Mouse (Mus musculus) layer of hippocampus, adult 9-10 months (tissue): Measurements from ENCODE around the gene Gm20388.
A peak's percentile ranks its signal among the peaks of the same experiment; 100 is the strongest.
"Not testable (repeated sequence)": the region's sequence is repeated elsewhere in the genome, so short reads cannot be mapped to it uniquely, and the experiment has no call there.

Experiments used
- DNase-seq: peaks from one replicate; pipeline ENCODE4 v3.0.0; 2022; ENCODE audit warnings: low spot score

Gene Gm20388

GRCm38 (mm10) chr8:121573275-121573674 lies 1662.6 kb downstream of the Gm20388 start:
- DNase-seq = no peak

DNA sequence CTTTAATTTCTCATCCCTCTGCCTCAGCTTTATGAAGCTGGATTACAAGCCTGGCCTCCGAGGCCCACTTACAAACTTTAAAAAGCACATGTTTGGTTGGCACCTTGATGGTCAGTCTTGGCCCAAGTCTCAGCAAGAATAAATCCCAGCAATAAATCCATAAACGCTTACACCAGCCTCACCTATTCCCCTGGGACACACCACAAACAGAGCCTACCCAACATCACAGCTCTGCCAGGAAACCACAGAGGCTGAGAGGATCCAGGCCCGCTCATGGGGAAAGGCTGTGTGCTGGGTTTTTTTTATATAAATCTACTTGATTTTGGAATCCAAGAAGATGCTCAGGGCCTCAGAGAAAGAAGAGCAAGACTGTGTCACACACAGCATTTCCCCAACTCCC lies 1665.0 kb downstream of the Gm20388 start:
- DNase-seq = no peak

DNA sequence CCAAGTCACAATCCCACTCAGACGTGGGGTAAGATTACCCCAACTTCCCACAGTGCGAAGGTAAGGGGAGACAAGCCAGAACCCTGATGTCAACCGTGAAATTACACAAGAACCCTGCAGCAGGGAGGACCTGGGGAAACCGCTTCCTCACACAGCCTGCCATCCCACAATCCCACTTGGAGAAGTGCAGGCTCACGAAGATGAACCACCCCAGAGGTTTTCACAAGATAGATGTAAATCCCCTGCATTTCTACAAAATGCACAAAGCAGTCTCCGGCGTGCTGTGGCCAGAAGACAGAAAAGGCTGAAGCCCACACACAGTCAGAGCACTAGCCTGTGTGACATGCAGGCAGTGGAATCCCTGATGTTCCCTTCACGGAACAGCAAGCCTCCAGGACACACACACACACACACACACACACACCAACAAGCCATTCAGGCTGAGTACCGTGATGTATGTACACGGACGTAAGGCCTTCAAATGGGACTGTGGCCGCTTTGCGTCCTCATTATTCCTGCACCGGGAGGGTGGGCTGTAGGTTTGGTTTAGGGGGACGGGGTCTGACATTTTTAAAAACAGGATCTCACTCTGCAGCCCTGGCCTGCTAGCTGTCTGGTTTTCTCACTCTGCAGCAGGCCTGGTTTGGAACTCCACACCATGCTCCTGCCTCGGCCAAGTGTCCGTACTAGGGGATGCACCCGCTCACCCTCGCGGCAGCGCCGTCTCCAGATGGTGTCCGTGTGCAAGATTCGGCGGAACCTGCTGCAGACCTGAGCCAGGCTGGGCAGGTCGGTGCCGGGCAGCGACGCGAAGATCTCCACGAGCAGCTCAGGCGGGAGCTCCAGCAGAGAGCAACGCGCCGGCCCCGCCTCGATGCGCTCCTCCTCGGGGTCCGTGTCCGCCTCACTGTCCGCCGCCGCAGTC lies 1667.4 kb downstream of the Gm20388 start:
- no peak for DNase-seq

DNA sequence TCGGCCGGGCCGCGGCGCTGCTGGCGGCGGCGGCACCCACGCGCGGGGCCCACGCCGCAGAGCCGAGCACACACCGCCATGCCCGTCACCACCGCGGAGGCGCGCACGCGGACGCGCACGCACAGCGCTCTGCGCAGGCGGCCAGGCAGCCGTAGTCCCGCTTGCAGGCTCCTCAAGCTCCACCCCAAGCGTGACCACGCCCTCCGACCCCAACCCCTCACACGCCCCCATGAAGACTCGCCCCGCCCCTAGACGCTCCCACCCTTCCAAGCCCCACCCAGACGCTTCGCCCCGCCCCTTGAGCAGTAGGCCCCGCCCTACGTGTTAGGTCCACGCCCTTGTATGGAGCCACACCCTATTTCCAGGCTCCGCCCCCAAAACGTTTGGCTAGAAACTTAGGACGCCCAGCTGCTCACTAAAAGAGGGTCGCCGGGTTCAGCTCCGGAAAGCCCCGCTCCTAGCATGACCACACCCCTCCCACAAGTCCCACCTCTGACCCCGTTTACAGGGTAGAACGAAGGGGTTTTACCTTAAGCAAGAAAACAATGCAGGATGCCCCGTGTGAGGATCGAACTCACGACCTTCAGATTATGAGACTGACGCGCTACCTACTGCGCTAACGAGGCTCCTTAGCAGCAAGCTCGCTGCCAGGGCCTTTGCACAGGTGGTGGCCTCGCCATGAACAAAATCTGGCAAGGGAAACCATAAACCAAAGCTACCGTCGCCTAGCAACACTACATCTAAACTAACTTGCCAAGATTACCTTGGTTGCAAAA lies 1668.2 kb downstream of the Gm20388 start, which contains the start of gene Fbxo31:
Gene Fbxo31 (minus strand): TSS at position 131 of the 776 bp plus-strand sequence.
- DNase-seq = peak; percentile 92

- DNase-seq = no peak
Observed at GRCm38 (mm10) chr8:121580465-121580864, 1669.8 kb downstream of the Gm20388 start.

DNA sequence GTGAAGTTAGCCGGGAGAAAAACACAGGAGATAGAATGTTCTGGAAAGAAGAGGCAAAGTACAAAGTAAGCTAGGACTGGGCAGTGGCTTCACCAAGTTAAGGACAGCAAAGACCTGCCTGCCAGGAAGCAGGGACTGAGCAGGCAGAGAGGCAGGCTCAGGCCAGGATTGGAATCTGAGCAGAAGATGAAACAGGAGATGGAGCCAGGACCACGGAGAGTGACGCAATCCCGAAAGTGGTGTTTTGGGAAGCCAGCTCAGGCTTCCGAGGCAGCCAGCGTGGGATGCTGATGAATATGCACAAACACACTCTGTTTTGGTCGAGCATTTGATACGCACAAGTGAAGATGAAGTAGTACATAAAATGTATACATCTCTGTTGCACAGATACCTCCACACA lies 1673.0 kb downstream of the Gm20388 start:
- no peak for DNase-seq

- no peak for DNase-seq
Observed at GRCm38 (mm10) chr8:121584730-121585129, 1674.1 kb downstream of the Gm20388 start.

- peak; percentile 97 for DNase-seq
Observed at GRCm38 (mm10) chr8:121585159-121585825, 1674.7 kb downstream of the Gm20388 start.

- DNase-seq = no peak
Observed at GRCm38 (mm10) chr8:121588750-121589149, 1678.1 kb downstream of the Gm20388 start.

DNA sequence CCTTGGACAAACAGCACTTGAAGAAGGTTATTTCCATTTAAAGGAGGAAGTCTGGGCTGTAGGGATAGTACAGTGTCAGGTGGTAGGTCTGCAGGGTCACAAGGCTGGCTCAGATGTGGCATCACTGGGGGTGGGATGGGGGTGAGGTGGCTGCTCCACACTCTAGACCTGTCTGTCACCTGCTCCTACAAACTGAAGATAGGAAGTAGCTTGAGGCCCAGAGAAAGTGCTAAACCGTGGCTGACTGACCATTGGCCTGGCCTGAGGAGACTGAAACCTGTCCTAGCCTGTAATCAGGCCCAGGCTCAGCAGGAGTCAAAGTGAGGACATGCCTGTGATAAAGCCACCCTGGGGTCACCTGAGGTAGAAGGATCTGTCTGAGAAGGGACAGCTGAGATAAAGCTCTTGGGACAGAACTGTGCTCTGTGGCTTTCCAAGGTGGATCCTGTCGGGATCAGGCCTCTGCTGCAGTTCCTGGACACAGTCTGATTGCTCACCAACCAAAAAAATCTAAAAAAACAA lies 1678.6 kb downstream of the Gm20388 start:
- no peak for DNase-seq

GRCm38 (mm10) chr8:121590203-121591177 lies 1679.8 kb downstream of the Gm20388 start, which contains the start of gene Map1lc3b:
TSS of gene Map1lc3b (plus strand) at chr8:121590361.
- peak; percentile 91 for DNase-seq

- no peak for DNase-seq
Observed at GRCm38 (mm10) chr8:121591178-121592066, 1680.8 kb downstream of the Gm20388 start.

GRCm38 (mm10) chr8:121593293-121593692 lies 1682.7 kb downstream of the Gm20388 start:
- DNase-seq = no peak

- no peak for DNase-seq
Observed at GRCm38 (mm10) chr8:121593983-121594382, 1683.3 kb downstream of the Gm20388 start.

- DNase-seq = not testable (repeated sequence)
Observed at GRCm38 (mm10) chr8:121597492-121597891, 1686.9 kb downstream of the Gm20388 start.

DNA sequence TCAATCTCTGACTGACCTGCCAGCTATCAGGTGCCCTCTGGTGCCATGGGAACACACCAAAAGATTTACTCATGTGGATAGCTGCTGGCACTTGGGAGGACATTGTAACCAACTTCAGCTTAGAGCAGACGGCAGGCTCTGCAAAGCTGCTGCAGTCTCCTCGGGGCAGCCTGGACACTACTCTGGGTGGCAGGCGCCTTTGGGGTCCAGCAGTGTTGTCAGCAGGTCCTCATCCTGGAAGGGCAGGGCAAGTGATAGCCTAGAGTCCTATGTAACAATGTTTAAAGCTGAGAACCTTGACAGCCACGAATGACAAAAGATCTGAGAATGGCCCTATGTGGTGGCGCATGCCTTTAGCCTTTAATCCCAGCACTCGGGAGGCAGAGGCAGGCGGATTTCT lies 1687.5 kb downstream of the Gm20388 start:
- no peak for DNase-seq

GRCm38 (mm10) chr8:121598892-121599291 lies 1688.3 kb downstream of the Gm20388 start:
- DNase-seq = no peak

- no peak for DNase-seq
Observed at GRCm38 (mm10) chr8:121599842-121600241, 1689.2 kb downstream of the Gm20388 start.

DNA sequence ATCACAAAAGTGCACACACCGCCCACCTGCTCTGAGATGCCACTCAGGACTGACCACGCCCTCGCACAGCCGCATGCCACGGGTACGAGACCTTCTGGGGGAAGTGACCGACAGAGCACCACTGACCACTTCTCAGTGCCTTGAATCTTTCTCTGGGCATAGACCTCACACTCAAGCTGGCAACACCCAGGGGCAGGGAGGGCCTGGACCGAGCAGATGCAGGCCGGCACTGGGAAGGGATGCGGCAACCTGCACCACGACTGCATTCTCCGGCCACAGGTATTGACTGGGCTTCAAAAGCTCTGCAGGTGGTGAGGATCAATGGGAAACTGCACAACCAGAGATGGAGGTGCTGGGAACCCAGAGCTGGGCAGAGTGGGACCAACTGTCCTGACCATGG lies 1691.8 kb downstream of the Gm20388 start:
- no peak for DNase-seq

GRCm38 (mm10) chr8:121602860-121603259 lies 1692.2 kb downstream of the Gm20388 start:
- DNase-seq = no peak
